Mouse (Mus musculus): Measurements from ENCODE around the gene Gm17490.
"Not testable (repeated sequence)": the region's sequence is repeated elsewhere in the genome, so short reads cannot be mapped to it uniquely, and the experiment has no call there.

Gm17490 gene

GRCm38 (mm10) chr2:11635035-11635434 is 9.0 kb upstream of the Gm17490 start:
- DNase-seq (ENCODE audit: low spot score in 2 of 2), result no peak

- no peak for DNase-seq (ENCODE audit: low spot score in 2 of 2)
These were observed 2.3 kb downstream of the Gm17490 start for GRCm38 (mm10) chr2:11623726-11624125.

- no peak for DNase-seq (ENCODE audit: low spot score in 2 of 2)
These were observed 2.9 kb downstream of the Gm17490 start for GRCm38 (mm10) chr2:11623173-11623572.

- DNase-seq (ENCODE audit: low spot score in 2 of 2), result no peak
These were observed 6.5 kb downstream of the Gm17490 start for GRCm38 (mm10) chr2:11619598-11619997.

GRCm38 (mm10) chr2:11616846-11617245 is 9.2 kb downstream of the Gm17490 start:
- DNase-seq (ENCODE audit: low spot score in 2 of 2), result no peak

- DNase-seq (ENCODE audit: low spot score in 2 of 2), result not testable (repeated sequence)
These were observed 13.1 kb downstream of the Gm17490 start for GRCm38 (mm10) chr2:11612939-11613338.

- not testable (repeated sequence) for DNase-seq (ENCODE audit: low spot score in 2 of 2)
These were observed 19.3 kb downstream of the Gm17490 start for GRCm38 (mm10) chr2:11606718-11607117.

- no peak for DNase-seq (ENCODE audit: low spot score in 2 of 2)
These were observed 21.2 kb downstream of the Gm17490 start for GRCm38 (mm10) chr2:11604911-11605310.

GRCm38 (mm10) chr2:11604053-11604452 is 22.0 kb downstream of the Gm17490 start, which contains the start of gene Rbm17:
Gene Rbm17, minus strand, starts transcription at chr2:11604153.
- no peak for DNase-seq (ENCODE audit: low spot score in 2 of 2)

- peak; percentile 91 for DNase-seq (ENCODE audit: low spot score in 2 of 2)
These were observed 23.3 kb downstream of the Gm17490 start for GRCm38 (mm10) chr2:11602506-11603489.

GRCm38 (mm10) chr2:11601795-11602194 is 24.3 kb downstream of the Gm17490 start:
- no peak for DNase-seq (ENCODE audit: low spot score in 2 of 2)

- no peak for DNase-seq (ENCODE audit: low spot score in 2 of 2)
These were observed 28.2 kb downstream of the Gm17490 start for GRCm38 (mm10) chr2:11597906-11598305.

GRCm38 (mm10) chr2:11596690-11597089 is 29.4 kb downstream of the Gm17490 start:
- no peak for DNase-seq (ENCODE audit: low spot score in 2 of 2)

GRCm38 (mm10) chr2:11587996-11588395 is 38.1 kb downstream of the Gm17490 start:
- no peak for DNase-seq (ENCODE audit: low spot score in 2 of 2)

GRCm38 (mm10) chr2:11579399-11579798 is 46.7 kb downstream of the Gm17490 start:
- DNase-seq (ENCODE audit: low spot score in 2 of 2), result no peak

- DNase-seq (ENCODE audit: low spot score in 2 of 2), result no peak
These were observed 47.9 kb downstream of the Gm17490 start for GRCm38 (mm10) chr2:11578187-11578586.
